Mouse (Mus musculus): Measurements from ENCODE around the gene Ehd2. TPM values are rescaled to one million over a fixed set of nuclear protein-coding genes. Genes with fewer than 3 reads are reported as not detected.

Gene Ehd2
- polyA plus RNA-seq (2015; fragmentation: Nextera tagmentation; extraction: Ambion mirVana), result 36.8 and 37.9 TPM in 2 replicates

GRCm38 (mm10) chr7:15967312-15967711, at the start of gene Ehd2:
Ehd2 (minus strand) TSS chr7:15967567.
- 0% methylated on average over 22 of the region's 22 CpGs for WGBS
- peak within 1 kb of the TSS; percentile 70 for H3K9ac ChIP-seq (replicated peaks; ENCODE audit: low read length)

GRCm38 (mm10) chr7:16015384-16015783, 48.0 kb upstream of the Ehd2 start:
- no peaks in the 10 kb centered on the region for H3K9me3 ChIP-seq (ENCODE audit: low read length)
- no peak for ATAC-seq (ENCODE audit: low FRiP score, low TSS enrichment)
- no peak overlapping the region for H3K4me2 ChIP-seq (replicated peaks; ENCODE audit: low read depth, low read length)
- H3K4me1 ChIP-seq (ENCODE audit: insufficient read depth, low read length), result peaks cover 13% of the 10 kb centered on the region
- H3K36me3 ChIP-seq (ENCODE audit: insufficient read depth, low read length), result no peaks in the 10 kb centered on the region
- H3K27ac ChIP-seq (ENCODE audit: low read length), result peak overlapping the region; percentile 36; the same call in 1 of the 2 replicates
- no peak overlapping the region for H3K9ac ChIP-seq (replicated peaks; ENCODE audit: low read length)
- H3K27me3 ChIP-seq (ENCODE audit: insufficient read depth, low read length), result no peaks in the 10 kb centered on the region
- 87% methylated on average over 5 of the region's 5 CpGs for WGBS
- H3K4me3 ChIP-seq (ENCODE audit: low read length), result no peak overlapping the region

More at GRCm38 (mm10) chr7:15967312-15967711, at the start of gene Ehd2:
- no peaks in the 10 kb centered on the region for H3K27me3 ChIP-seq (ENCODE audit: insufficient read depth, low read length)
- H3K4me3 ChIP-seq (ENCODE audit: low read length), result peak within 1 kb of the TSS; percentile 50
- peaks cover 19% of the 10 kb centered on the region for H3K4me1 ChIP-seq (ENCODE audit: insufficient read depth, low read length)
- H3K9me3 ChIP-seq (ENCODE audit: low read length), result peaks cover 4% of the 10 kb centered on the region; the same call in 1 of the 2 replicates
- H3K4me2 ChIP-seq (replicated peaks; ENCODE audit: low read depth, low read length), result peak within 1 kb of the TSS; percentile 56
- peak; percentile 88 for ATAC-seq (ENCODE audit: low FRiP score, low TSS enrichment)
- H3K27ac ChIP-seq (ENCODE audit: low read length), result 0 out of 2 replicates have a peak within 1 kb of the TSS, but pooled peaks have one; percentile 30
- peaks cover 19% of the 10 kb centered on the region for H3K36me3 ChIP-seq (ENCODE audit: insufficient read depth, low read length)

GRCm38 (mm10) chr7:16014521-16015175, 47.3 kb upstream of the Ehd2 start:
- no peak overlapping the region for H3K4me2 ChIP-seq (replicated peaks; ENCODE audit: low read depth, low read length)
- no peaks in the 10 kb centered on the region for H3K9me3 ChIP-seq (ENCODE audit: low read length)
- 0 out of 2 replicates have a peak overlapping the region, but pooled peaks have one; percentile 7 for H3K27ac ChIP-seq (ENCODE audit: low read length)
- 77% methylated on average over 8 of the region's 8 CpGs for WGBS
- no peak overlapping the region for H3K4me3 ChIP-seq (ENCODE audit: low read length)
- no peaks in the 10 kb centered on the region for H3K27me3 ChIP-seq (ENCODE audit: insufficient read depth, low read length)
- ATAC-seq (ENCODE audit: low FRiP score, low TSS enrichment), result 0 out of 2 replicates have a peak, but pooled peaks have one; percentile 46
- no peaks in the 10 kb centered on the region for H3K36me3 ChIP-seq (ENCODE audit: insufficient read depth, low read length)
- no peak overlapping the region for H3K9ac ChIP-seq (replicated peaks; ENCODE audit: low read length)
- peaks cover 13% of the 10 kb centered on the region for H3K4me1 ChIP-seq (ENCODE audit: insufficient read depth, low read length)

- Histone ChIP-seq H3K4me2 (replicated peaks; ENCODE audit: low read depth, low read length) (no peak overlapping the region), H3K36me3 (ENCODE audit: insufficient read depth, low read length) (no peaks in the 10 kb centered on the region), H3K4me1 (ENCODE audit: insufficient read depth, low read length) (peaks cover 13% of the 10 kb centered on the region), H3K9me3 (ENCODE audit: low read length) (no peaks in the 10 kb centered on the region), H3K9ac (replicated peaks; ENCODE audit: low read length) (no peak overlapping the region), H3K27me3 (ENCODE audit: insufficient read depth, low read length) (no peaks in the 10 kb centered on the region), H3K4me3 (ENCODE audit: low read length) (no peak overlapping the region), H3K27ac (ENCODE audit: low read length) (no peak overlapping the region)
- ATAC-seq (ENCODE audit: low FRiP score, low TSS enrichment), result no peak
- WGBS, result 80% methylated on average over 5 of the region's 5 CpGs
Observed at GRCm38 (mm10) chr7:16013722-16014275, 46.4 kb upstream of the Ehd2 start.

GRCm38 (mm10) chr7:16012576-16013263, 45.4 kb upstream of the Ehd2 start:
- Histone ChIP-seq H3K4me2 (replicated peaks; ENCODE audit: low read depth, low read length) (no peak overlapping the region), H3K9me3 (ENCODE audit: low read length) (no peaks in the 10 kb centered on the region), H3K4me1 (ENCODE audit: insufficient read depth, low read length) (peaks cover 13% of the 10 kb centered on the region), H3K27me3 (ENCODE audit: insufficient read depth, low read length) (no peaks in the 10 kb centered on the region), H3K27ac (ENCODE audit: low read length) (no peak overlapping the region), H3K9ac (replicated peaks; ENCODE audit: low read length) (no peak overlapping the region), H3K36me3 (ENCODE audit: insufficient read depth, low read length) (no peaks in the 10 kb centered on the region), H3K4me3 (ENCODE audit: low read length) (no peak overlapping the region)
- 63% methylated on average over 11 of the region's 11 CpGs for WGBS
- ATAC-seq (ENCODE audit: low FRiP score, low TSS enrichment), result no peak; the same call in 1 of the 2 replicates

GRCm38 (mm10) chr7:16011418-16012085, 44.2 kb upstream of the Ehd2 start:
- no peak overlapping the region for H3K27ac ChIP-seq (ENCODE audit: low read length)
- H3K4me3 ChIP-seq (ENCODE audit: low read length), result no peak overlapping the region
- H3K36me3 ChIP-seq (ENCODE audit: insufficient read depth, low read length), result no peaks in the 10 kb centered on the region

GRCm38 (mm10) chr7:16010649-16011048, 43.3 kb upstream of the Ehd2 start:
- Histone ChIP-seq H3K9me3 (ENCODE audit: low read length) (no peaks in the 10 kb centered on the region), H3K36me3 (ENCODE audit: insufficient read depth, low read length) (no peaks in the 10 kb centered on the region), H3K4me2 (replicated peaks; ENCODE audit: low read depth, low read length) (no peak overlapping the region), H3K27ac (ENCODE audit: low read length) (no peak overlapping the region), H3K4me3 (ENCODE audit: low read length) (no peak overlapping the region), H3K9ac (replicated peaks; ENCODE audit: low read length) (no peak overlapping the region), H3K27me3 (ENCODE audit: insufficient read depth, low read length) (no peaks in the 10 kb centered on the region), H3K4me1 (ENCODE audit: insufficient read depth, low read length) (peaks cover 13% of the 10 kb centered on the region)
- no peak for ATAC-seq (ENCODE audit: low FRiP score, low TSS enrichment)
- 83% methylated on average over 5 of the region's 5 CpGs for WGBS

More at GRCm38 (mm10) chr7:16011418-16012085, 44.2 kb upstream of the Ehd2 start:
- Histone ChIP-seq H3K4me1 (ENCODE audit: insufficient read depth, low read length) (peaks cover 13% of the 10 kb centered on the region), H3K9ac (replicated peaks; ENCODE audit: low read length) (no peak overlapping the region), H3K27me3 (ENCODE audit: insufficient read depth, low read length) (no peaks in the 10 kb centered on the region), H3K9me3 (ENCODE audit: low read length) (no peaks in the 10 kb centered on the region), H3K4me2 (replicated peaks; ENCODE audit: low read depth, low read length) (no peak overlapping the region)
- WGBS, result 77% methylated on average over 7 of the region's 7 CpGs
- ATAC-seq (ENCODE audit: low FRiP score, low TSS enrichment), result no peak

- H3K4me1 ChIP-seq (ENCODE audit: insufficient read depth, low read length), result peaks cover 13% of the 10 kb centered on the region
Observed at GRCm38 (mm10) chr7:16009636-16010035, 42.3 kb upstream of the Ehd2 start.

GRCm38 (mm10) chr7:16005020-16005419, 37.7 kb upstream of the Ehd2 start:
- 79% methylated on average over 3 of the region's 3 CpGs for WGBS

More at GRCm38 (mm10) chr7:16009636-16010035, 42.3 kb upstream of the Ehd2 start:
- no peak overlapping the region for H3K27ac ChIP-seq (ENCODE audit: low read length)
- H3K27me3 ChIP-seq (ENCODE audit: insufficient read depth, low read length), result no peaks in the 10 kb centered on the region
- no peaks in the 10 kb centered on the region for H3K9me3 ChIP-seq (ENCODE audit: low read length)
- no peak overlapping the region for H3K4me2 ChIP-seq (replicated peaks; ENCODE audit: low read depth, low read length)
- H3K4me3 ChIP-seq (ENCODE audit: low read length), result no peak overlapping the region
- ATAC-seq (ENCODE audit: low FRiP score, low TSS enrichment), result no peak
- H3K36me3 ChIP-seq (ENCODE audit: insufficient read depth, low read length), result no peaks in the 10 kb centered on the region
- no peak overlapping the region for H3K9ac ChIP-seq (replicated peaks; ENCODE audit: low read length)
- 91% methylated on average over 7 of the region's 7 CpGs for WGBS

More at GRCm38 (mm10) chr7:16005020-16005419, 37.7 kb upstream of the Ehd2 start:
- Histone ChIP-seq H3K4me1 (ENCODE audit: insufficient read depth, low read length) (no peaks in the 10 kb centered on the region), H3K9ac (replicated peaks; ENCODE audit: low read length) (no peak overlapping the region), H3K9me3 (ENCODE audit: low read length) (no peaks in the 10 kb centered on the region), H3K4me2 (replicated peaks; ENCODE audit: low read depth, low read length) (no peak overlapping the region), H3K27me3 (ENCODE audit: insufficient read depth, low read length) (no peaks in the 10 kb centered on the region), H3K36me3 (ENCODE audit: insufficient read depth, low read length) (no peaks in the 10 kb centered on the region), H3K4me3 (ENCODE audit: low read length) (no peak overlapping the region), H3K27ac (ENCODE audit: low read length) (no peak overlapping the region)
- ATAC-seq (ENCODE audit: low FRiP score, low TSS enrichment), result peak; percentile 68; the same call in 1 of the 2 replicates
